In the genomic region with DNA sequence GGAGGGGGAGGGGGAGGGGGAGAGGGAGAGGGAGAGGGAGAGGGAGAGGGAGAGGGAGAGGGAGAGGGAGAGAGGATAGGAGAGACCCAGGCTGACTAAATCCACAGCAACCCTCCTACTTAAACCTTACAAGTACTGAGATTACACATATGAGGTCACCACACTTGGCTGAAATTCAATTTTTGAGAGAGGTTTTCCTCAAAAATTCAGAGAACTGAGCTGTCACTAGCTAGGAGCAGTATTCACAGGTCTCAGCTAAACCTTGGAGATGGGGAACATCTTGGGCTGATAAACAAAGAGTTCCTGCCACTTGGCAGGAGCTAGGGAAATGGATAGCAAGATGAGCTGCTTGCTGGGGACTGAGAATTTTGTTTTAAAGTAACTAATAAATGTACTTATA, we compare ENCODE assay signal across 17 mouse cellular contexts. TPM values are rescaled to one million over a fixed set of nuclear protein-coding genes. Genes with fewer than 3 reads are reported as not detected.
"Had no signal": no experiment of that assay in that cellular context is flagged by ENCODE, and none has a peak within 500 bp of the region (broad histone marks: within the 10 kb centered on the region; RNA-seq: fewer than 3 reads in every experiment).

No protein-coding gene starts in this region.

- H3K27ac ChIP-seq: left cerebral cortex, adult 2 months; limb, embryonic 12.5 days; liver, embryonic 13.5 days; macrophage; midbrain, embryonic 15.5 days; neural tube, embryonic 15.5 days; stomach, postnatal 0 days had no signal

- H3K9ac ChIP-seq: limb, embryonic 12.5 days; liver, embryonic 13.5 days; liver, postnatal 0 days; midbrain, embryonic 15.5 days; neural tube, embryonic 15.5 days had no signal

- H3K27me3 ChIP-seq: liver, embryonic 13.5 days; megakaryocyte, embryonic 14.5 days; midbrain, embryonic 15.5 days; neural tube, embryonic 15.5 days had no signal

- H3K9me3 ChIP-seq: limb, embryonic 12.5 days; liver, embryonic 13.5 days; midbrain, embryonic 15.5 days; neural tube, embryonic 15.5 days had no signal

- H3K4me3 ChIP-seq: left cerebral cortex, adult 2 months; limb, embryonic 12.5 days; liver, embryonic 13.5 days; megakaryocyte, embryonic 14.5 days; midbrain, embryonic 15.5 days; neural tube, embryonic 15.5 days had no signal

- H3K36me3 ChIP-seq: limb, embryonic 12.5 days; liver, embryonic 13.5 days; midbrain, embryonic 15.5 days; neural tube, embryonic 15.5 days had no signal

- DNase-seq: kidney, adult 18-20 months; kidney, postnatal 10 days; liver; liver, embryonic 13.5 days; liver, postnatal 0 days; right cerebral cortex, adult 18-20 months; right cerebral cortex, postnatal 25 days; thymus, adult 18-20 months; thymus, postnatal 14 days had no signal

- H3K4me1 ChIP-seq: limb, embryonic 12.5 days; liver, embryonic 13.5 days; megakaryocyte, embryonic 14.5 days; midbrain, embryonic 15.5 days; neural tube, embryonic 15.5 days had no signal

- H3K4me2 ChIP-seq: limb, embryonic 12.5 days; liver, embryonic 13.5 days; midbrain, embryonic 11.5 days; midbrain, embryonic 15.5 days; neural tube, embryonic 15.5 days had no signal

- ATAC-seq: liver, postnatal 0 days; midbrain, embryonic 15.5 days had no signal

RNA-seq across cellular contexts. Expression of gene Adamts16, which starts 12.0 kb away (rescaled TPM):
- polyA plus RNA-seq: macrophage had no signal
